Comparison of ENCODE assay signal across 50 mouse cellular contexts in the genomic region with DNA sequence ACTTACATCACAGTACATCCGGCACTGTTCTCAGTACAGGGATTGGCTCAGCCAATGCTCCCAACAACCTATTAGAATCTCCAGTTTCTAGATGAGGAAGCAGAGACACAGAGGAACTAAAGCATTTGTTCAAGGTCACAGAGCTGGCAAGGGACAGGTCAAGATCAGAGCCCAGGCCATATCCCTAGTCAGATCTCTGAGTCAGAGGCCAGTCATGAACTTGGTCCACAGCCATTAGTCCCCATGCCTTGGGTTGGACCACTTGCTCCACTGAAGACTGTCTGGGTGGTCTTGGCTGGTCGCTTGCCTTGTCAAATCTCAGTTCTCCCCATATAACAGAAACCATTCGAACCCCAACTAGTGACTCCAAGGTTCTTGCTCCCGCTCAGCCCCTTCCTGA. TPM values are rescaled to one million over a fixed set of nuclear protein-coding genes. Genes with fewer than 3 reads are reported as not detected.
"Had no signal": no experiment of that assay in that cellular context is flagged by ENCODE, and none has a peak within 500 bp of the region (broad histone marks: within the 10 kb centered on the region; RNA-seq: fewer than 3 reads in every experiment).

No protein-coding gene starts in this region.

- H3K9me3 ChIP-seq: heart, embryonic 13.5 days; heart, embryonic 15.5 days; hindbrain, embryonic 10.5 days; hindbrain, embryonic 12.5 days; hindbrain, embryonic 13.5 days; hindbrain, embryonic 15.5 days; intestine, embryonic 15.5 days; kidney, embryonic 15.5 days had no signal

- H3K9ac ChIP-seq: heart, embryonic 13.5 days; heart, embryonic 15.5 days; hindbrain, embryonic 12.5 days; hindbrain, embryonic 13.5 days; hindbrain, embryonic 14.5 days; hindbrain, embryonic 15.5 days; intestine, embryonic 15.5 days; kidney, embryonic 15.5 days had no signal

- H3K27me3 ChIP-seq: hindbrain, embryonic 12.5 days; hindbrain, embryonic 13.5 days; hindbrain, embryonic 15.5 days; intestine, embryonic 15.5 days; kidney, embryonic 15.5 days had no signal

- H3K36me3 ChIP-seq: heart, embryonic 13.5 days; heart, embryonic 15.5 days; hindbrain, embryonic 10.5 days; hindbrain, embryonic 12.5 days; hindbrain, embryonic 13.5 days; hindbrain, embryonic 15.5 days; intestine, embryonic 15.5 days; kidney, embryonic 15.5 days had no signal

- ATAC-seq: hindbrain, embryonic 16.5 days; hindbrain, postnatal 0 days; inflammation-experienced regulatory T-cells, adult 6 months; intestine, embryonic 15.5 days; intestine, embryonic 16.5 days; intestine, postnatal 0 days had no signal

- DNase-seq: heart, postnatal 10 days; heart, postnatal 14 days; heart, postnatal 36 days; heart, postnatal 4 days; kidney, adult 11 months; kidney, adult 18-20 months; kidney, adult 2 months; kidney, adult 8-10 months; kidney, adult 9 months; kidney, postnatal 10 days; kidney, postnatal 14 days; kidney, postnatal 25 days; kidney, postnatal 36 days; kidney, postnatal 4 days; layer of hippocampus, adult 9-11 months; layer of hippocampus, postnatal 36 days had no signal

- H3K4me2 ChIP-seq: heart, embryonic 13.5 days; heart, embryonic 15.5 days; hindbrain, embryonic 12.5 days; hindbrain, embryonic 13.5 days; hindbrain, embryonic 14.5 days; hindbrain, embryonic 15.5 days; intestine, embryonic 15.5 days; kidney, embryonic 15.5 days had no signal

- H3K4me3 ChIP-seq: heart, embryonic 13.5 days; heart, embryonic 15.5 days; hindbrain, embryonic 10.5 days; hindbrain, embryonic 12.5 days; hindbrain, embryonic 13.5 days; hindbrain, embryonic 15.5 days; intestine, embryonic 15.5 days; kidney, embryonic 15.5 days; layer of hippocampus, adult 2 months; left cerebral cortex, adult 2 months had no signal

- H3K27ac ChIP-seq: heart, embryonic 13.5 days; heart, embryonic 15.5 days; hindbrain, embryonic 10.5 days; hindbrain, embryonic 12.5 days; hindbrain, embryonic 13.5 days; hindbrain, embryonic 14.5 days; hindbrain, embryonic 15.5 days; hindbrain, postnatal 0 days; intestine, embryonic 15.5 days; kidney, embryonic 15.5 days; kidney, postnatal 0 days; layer of hippocampus, adult 2 months; left cerebral cortex, adult 2 months had no signal

RNA-seq across cellular contexts. Expression of a gene that starts 1.3 kb away (rescaled TPM):
- polyA plus RNA-seq: inflammation-experienced regulatory T-cells, adult 6 months had no signal

RNA-seq across cellular contexts. Expression of a gene that starts 17.6 kb away (rescaled TPM):
- total RNA-seq: heart, postnatal 25 days; heart, postnatal 4 days; hematopoietic stem cell, adult 5-6 weeks; hindbrain, postnatal 0 days; layer of hippocampus, adult 18-20 months; layer of hippocampus, adult 2 months; layer of hippocampus, postnatal 10 days; layer of hippocampus, postnatal 14 days; layer of hippocampus, postnatal 25 days; left cerebral cortex, adult 18-20 months; left cerebral cortex, adult 2 months had no signal
- polyA plus RNA-seq: heart, embryonic 13.5 days; heart, embryonic 14.5 days; heart, embryonic 15.5 days; heart, embryonic 16.5 days; heart, postnatal 0 days; hindbrain, embryonic 10.5 days; hindbrain, embryonic 11.5 days; hindbrain, embryonic 12.5 days; hindbrain, embryonic 13.5 days; hindbrain, embryonic 14.5 days; hindbrain, embryonic 15.5 days; hindbrain, embryonic 16.5 days; hindbrain, postnatal 0 days; inflammation-experienced regulatory T-cells, adult 6 months; intestine, embryonic 14.5 days; intestine, embryonic 15.5 days; intestine, embryonic 16.5 days; intestine, postnatal 0 days; kidney, adult 2 months; kidney, embryonic 14.5 days; kidney, embryonic 15.5 days; kidney, embryonic 16.5 days; kidney, postnatal 0 days; large intestine, adult 2 months had no signal

RNA-seq across cellular contexts. Expression of a gene that starts 50.9 kb away (rescaled TPM):
- total RNA-seq: heart, postnatal 10 days; heart, postnatal 14 days; heart, postnatal 25 days; heart, postnatal 36 days; heart, postnatal 4 days; hematopoietic stem cell, adult 5-6 weeks; hindbrain, postnatal 0 days; layer of hippocampus, adult 18-20 months; layer of hippocampus, adult 2 months; layer of hippocampus, adult 8-10 months; layer of hippocampus, postnatal 10 days; layer of hippocampus, postnatal 14 days; layer of hippocampus, postnatal 25 days; layer of hippocampus, postnatal 36 days; left cerebral cortex, adult 18-20 months; left cerebral cortex, adult 2 months; left cerebral cortex, adult 8-10 months had no signal
- polyA plus RNA-seq: heart, embryonic 13.5 days; heart, embryonic 14.5 days; heart, embryonic 15.5 days; heart, embryonic 16.5 days; heart, postnatal 0 days; hindbrain, embryonic 10.5 days; hindbrain, embryonic 11.5 days; hindbrain, embryonic 12.5 days; hindbrain, embryonic 13.5 days; hindbrain, embryonic 14.5 days; hindbrain, embryonic 15.5 days; hindbrain, embryonic 16.5 days; hindbrain, postnatal 0 days; inflammation-experienced regulatory T-cells, adult 6 months; intestine, embryonic 14.5 days; intestine, embryonic 15.5 days; intestine, embryonic 16.5 days; intestine, postnatal 0 days; kidney, adult 2 months; kidney, embryonic 14.5 days; kidney, embryonic 15.5 days; kidney, embryonic 16.5 days; kidney, postnatal 0 days; large intestine, adult 2 months had no signal
